Mouse (Mus musculus) urinary bladder, adult 18-20 months (tissue): ENCODE data around the gene Neu1.
"Not testable (repeated sequence)": the region's sequence is repeated elsewhere in the genome, so short reads cannot be mapped to it uniquely, and the experiment has no call there.

ENCODE experiments used
- DNase-seq, 2 experiments: peaks; one replicate each; pipeline ENCODE4 v3.0.0; 2022; ENCODE audit warnings: low spot score in 2 of 2, mixed read lengths in 2 of 2

Neu1 gene

GRCm38 (mm10) chr17:34931061-34931734 lies at the start of gene Neu1:
TSS of gene Neu1 (plus strand) at chr17:34931253.
- DNase-seq, result peak; percentile 94 to 98

DNA sequence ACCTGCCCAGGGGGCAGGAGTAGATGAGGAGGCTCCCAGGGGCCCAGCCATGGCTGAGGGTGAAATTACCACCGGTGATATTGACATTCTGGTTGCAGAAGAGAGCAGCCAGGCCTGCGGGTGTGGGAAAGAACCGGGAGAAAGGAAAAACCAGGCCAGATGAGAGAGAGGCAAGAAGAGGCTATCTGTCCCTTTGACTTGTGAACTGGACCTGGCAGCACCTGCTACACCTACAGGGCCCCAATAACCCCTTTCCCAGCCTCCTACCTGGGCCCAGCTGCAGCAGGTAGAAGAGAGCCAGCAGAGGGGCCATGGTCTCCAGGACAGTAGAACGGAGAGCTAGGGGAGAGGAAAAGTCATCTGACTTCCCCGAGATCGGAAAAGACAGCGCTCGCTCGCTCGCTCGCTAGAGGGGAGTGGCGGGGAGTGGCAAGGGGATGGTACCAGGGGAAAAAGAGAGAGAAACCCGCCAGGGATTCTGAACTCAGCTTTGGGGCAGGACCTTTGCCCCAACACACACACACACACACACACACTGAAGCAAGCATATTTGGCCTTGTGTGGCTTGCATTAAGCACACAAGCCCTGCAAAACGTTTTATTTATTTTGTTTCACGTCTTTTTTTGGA lies 49.3 kb upstream of the Neu1 start, which contains the start of gene Gm20547:
Gene Gm20547 (minus strand): TSS at position 360 of the 628 bp plus-strand sequence.
- no peak for DNase-seq

DNA sequence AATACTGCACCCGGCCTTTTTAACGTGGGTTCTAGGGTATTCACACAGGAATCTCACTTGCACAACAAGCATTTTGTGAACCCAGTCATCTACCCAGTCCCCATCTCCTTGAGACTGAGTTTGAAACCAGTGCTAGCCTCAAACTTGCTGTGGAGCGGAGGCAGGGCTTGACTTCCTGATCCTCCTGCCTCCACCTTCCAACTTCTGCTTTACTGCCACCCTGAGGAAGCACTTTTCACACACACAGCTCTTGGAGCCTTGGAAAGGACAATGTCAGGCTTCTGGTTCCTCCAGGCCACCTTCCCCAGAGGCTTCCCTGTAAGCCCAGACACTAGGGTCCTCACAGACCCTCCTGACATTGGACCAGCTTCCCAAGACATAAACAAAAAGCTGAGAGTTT lies 47.7 kb upstream of the Neu1 start:
- no peak for DNase-seq

DNA sequence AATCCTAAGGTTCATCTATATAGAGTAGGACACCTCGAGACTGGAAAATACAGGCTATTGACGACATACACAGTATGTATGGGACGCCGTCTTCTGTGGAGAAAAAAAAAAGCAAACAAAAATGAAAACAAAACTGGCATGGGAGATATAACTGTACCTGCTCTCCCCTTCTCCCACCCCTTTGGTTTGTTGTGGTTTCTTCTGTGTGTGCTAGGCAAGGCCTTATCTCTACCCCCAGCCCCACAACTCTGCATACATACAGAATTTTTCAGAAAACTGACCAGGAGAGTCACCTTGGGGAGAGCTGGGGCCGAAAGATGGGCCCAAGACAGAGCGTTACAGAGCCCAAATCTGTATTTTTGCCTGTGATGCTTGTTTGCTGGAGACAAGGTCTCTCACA lies 46.3 kb upstream of the Neu1 start:
- no peak for DNase-seq

DNA sequence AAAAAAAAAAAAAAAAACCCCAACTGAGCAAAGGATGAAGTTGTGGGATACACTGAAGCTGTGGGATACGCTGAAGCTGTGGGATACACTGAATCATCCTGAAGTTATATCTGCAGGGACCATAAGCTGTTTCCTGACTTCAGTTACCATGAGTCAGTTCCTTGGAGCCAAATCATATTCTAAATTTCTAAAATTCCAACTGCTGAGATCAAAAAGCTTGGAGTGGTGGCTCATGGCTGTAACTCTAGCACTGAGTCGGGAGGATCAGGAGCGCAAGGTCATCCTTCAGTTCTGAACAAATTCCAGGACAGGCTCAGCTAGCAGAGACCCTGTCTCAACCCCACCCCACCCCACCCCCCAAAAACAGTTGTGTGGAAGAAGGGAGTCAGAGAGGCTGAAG lies 45.4 kb upstream of the Neu1 start:
- DNase-seq, result no peak

- DNase-seq, result no peak
Measured at GRCm38 (mm10) chr17:34887942-34888341, 43.1 kb upstream of the Neu1 start.

GRCm38 (mm10) chr17:34890074-34890743 lies 40.8 kb upstream of the Neu1 start:
- no peak for DNase-seq

GRCm38 (mm10) chr17:34891377-34891776 lies 39.7 kb upstream of the Neu1 start:
- DNase-seq, result no peak

GRCm38 (mm10) chr17:34893072-34893824 lies 37.8 kb upstream of the Neu1 start:
- no peak for DNase-seq

- DNase-seq, result peak; percentile 86 to 93
Measured at GRCm38 (mm10) chr17:34894074-34894597, 36.9 kb upstream of the Neu1 start.

GRCm38 (mm10) chr17:34894801-34895530 lies 36.1 kb upstream of the Neu1 start:
- peak; percentile 52 to 70 for DNase-seq

DNA sequence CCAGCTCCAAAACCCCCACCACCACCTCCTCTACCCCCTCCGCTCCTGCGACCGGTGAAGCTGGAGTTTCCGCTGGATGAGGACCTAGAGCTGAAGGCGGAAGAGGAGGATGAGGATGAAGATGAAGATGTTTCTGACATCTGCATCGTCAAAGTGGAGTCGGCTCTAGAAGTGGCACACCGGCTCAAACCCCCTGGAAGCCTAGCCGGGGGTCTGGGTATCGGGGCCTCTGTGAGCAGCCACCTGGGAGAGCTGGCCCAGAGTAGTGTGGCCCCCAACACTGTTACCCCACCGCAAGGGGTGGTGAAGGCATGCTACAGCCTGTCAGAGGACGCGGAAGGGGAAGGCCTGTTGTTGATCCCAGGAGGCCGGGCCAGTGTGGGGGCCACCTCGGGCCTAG lies 35.3 kb upstream of the Neu1 start:
- no peak for DNase-seq

DNA sequence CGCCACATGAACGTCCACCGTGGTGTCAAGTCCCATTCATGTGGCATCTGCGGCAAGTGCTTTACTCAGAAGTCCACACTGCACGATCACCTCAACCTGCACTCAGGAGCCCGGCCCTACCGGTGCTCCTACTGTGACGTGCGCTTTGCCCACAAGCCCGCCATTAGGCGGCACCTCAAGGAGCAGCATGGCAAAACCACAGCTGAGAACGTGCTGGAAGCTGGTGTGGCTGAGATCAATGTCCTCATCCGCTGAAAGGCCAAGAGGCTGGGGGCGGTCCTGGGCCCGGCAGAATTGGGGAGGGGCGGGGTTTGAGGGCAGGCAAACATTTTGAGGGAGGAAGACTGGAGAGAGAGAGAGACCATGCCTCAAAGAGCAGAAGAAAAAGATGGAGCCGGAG lies 34.7 kb upstream of the Neu1 start:
- DNase-seq, result no peak

GRCm38 (mm10) chr17:34897373-34898159 lies 33.5 kb upstream of the Neu1 start:
- DNase-seq, result peak in 1 of 2 experiments; percentile 35

DNA sequence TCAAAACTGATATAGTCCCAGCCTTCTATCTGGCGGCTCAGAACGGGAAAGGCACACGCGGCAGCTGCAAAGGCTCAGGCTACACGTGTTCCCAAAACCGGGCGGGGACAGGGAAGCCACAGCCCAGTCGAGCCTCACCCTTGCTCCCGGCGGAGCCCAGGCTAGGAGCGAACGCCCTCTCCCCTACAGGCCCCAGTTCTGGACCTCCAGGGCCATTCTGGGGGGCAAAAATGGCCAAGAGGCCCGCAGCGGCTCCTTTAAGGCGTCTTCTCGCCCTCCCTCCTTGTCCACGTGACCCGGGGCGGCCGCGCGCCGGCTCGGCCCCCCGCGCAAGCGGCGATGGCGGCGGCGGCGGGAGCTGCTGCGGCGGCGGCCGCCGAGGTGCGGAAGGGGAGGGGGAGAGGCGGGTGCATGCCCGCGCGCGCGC lies 32.9 kb upstream of the Neu1 start, which contains the start of the genes C2 and Ehmt2:
Gene C2 (minus strand): TSS at position 106 of the 427 bp plus-strand sequence.
Gene Ehmt2 (plus strand): TSS at position 310 of the 427 bp plus-strand sequence.
- peak; percentile 75 to 85 for DNase-seq

DNA sequence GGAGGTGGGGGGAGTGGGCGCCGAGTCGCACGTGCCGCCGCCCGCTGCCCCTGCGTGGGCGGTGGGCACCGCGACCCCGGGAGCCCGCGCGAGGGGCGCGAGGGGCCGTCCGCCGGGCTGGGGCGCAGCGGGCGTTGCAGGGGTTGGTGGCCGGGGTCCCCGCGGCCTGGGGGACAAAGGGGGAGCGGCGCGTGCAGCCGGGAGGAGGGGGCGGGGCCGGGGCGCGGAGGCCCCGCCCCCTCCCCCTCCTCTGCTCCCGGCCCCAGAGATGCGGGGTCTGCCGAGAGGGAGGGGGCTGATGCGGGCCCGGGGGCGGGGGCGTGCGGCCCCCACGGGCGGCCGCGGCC lies 32.4 kb upstream of the Neu1 start:
- no peak for DNase-seq

DNA sequence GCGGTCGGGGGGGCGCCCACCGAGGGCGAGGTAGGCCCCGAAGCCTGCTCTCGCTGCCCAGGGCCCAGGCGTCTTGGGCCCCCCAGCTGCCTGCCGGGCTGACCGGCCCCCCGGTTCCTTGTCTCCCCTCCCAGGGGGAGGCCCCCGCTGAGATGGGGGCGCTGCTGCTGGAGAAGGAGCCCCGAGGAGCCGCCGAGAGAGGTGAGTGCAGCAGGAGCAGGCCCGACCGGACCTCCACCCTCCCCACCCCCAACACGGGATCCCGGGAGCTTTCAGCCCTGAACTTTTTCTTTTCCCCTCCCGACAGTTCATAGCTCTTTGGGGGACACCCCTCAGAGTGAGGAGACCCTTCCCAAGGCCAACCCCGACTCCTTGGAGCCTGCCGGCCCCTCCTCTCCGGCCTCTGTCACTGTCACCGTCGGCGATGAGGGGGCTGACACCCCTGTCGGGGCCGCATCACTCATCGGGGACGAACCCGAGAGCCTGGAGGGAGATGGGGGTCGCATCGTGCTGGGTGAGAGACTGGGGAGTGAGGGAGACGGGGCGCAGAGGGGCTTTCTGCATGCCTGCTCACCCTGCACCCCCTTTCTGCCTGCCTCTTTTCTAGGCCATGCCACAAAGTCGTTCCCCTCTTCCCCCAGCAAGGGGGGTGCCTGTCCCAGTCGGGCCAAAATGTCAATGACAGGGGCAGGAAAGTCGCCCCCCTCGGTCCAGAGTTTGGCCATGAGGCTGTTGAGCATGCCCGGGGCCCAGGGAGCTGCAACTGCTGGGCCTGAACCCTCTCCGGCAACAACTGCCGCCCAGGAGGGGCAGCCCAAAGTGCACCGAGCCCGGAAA lies 31.8 kb upstream of the Neu1 start:
- DNase-seq, result peak in 1 of 2 experiments; percentile 68

- no peak for DNase-seq
Measured at GRCm38 (mm10) chr17:34899890-34900243, 31.2 kb upstream of the Neu1 start.

DNA sequence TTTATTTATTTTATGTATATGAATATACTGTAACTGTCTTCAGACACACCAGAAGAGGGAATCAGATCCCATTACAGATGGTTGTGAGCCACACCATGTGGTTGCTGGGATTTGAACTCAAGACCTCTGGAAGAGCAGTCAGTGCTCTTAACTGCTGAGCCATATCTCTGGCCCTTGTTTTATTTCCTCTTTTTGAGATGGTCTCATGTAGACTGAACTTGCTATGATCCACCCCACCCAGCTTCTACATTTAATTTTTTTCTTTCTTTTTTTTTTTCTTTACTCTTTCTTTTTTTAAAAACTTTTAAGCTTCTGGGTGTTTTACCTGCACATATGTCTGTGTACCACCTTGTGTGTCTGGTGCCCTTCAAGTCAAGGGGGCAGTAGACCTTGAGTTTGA lies 30.2 kb upstream of the Neu1 start:
- DNase-seq, result not testable (repeated sequence)
